Mouse (Mus musculus) midbrain, embryonic 16.5 days (tissue): ENCODE measurements around the gene Apol7b. TPM values are rescaled to one million over a fixed set of nuclear protein-coding genes. Genes with fewer than 3 reads are reported as not detected.
"Not testable (repeated sequence)": the region's sequence is repeated elsewhere in the genome, so short reads cannot be mapped to it uniquely, and the experiment has no call there.

ENCODE experiments used
- ATAC-seq: fragments of 200-750 bp; cut with Nextera tagmentation; 2 replicates; pipeline ENCODE4 v1.8.0; 2017; ENCODE audit warnings: moderate TSS enrichment
- H3K27ac ChIP-seq: fragments of 300-500 bp; sonication (generic); 2 replicates; pipeline ENCODE4 v1.5.1; 2014; ENCODE audit warnings: mild to moderate bottlenecking, low read length, mixed read lengths
- H3K27me3 ChIP-seq: fragments of 300-500 bp; sonication (generic); 2 replicates; pipeline ENCODE4 v1.6.1; 2014; ENCODE audit warnings: low read depth, low read length, mixed read lengths; ENCODE audit not compliant: control insufficient read depth, insufficient read depth
- H3K36me3 ChIP-seq: fragments of 300-500 bp; sonication (generic); 2 replicates; pipeline ENCODE4 v1.6.1; 2014; ENCODE audit warnings: mild to moderate bottlenecking, low read length, moderate library complexity, mixed read lengths; ENCODE audit not compliant: control insufficient read depth, insufficient read depth
- H3K4me1 ChIP-seq: fragments of 300-500 bp; sonication (generic); 2 replicates; pipeline ENCODE4 v1.6.1; 2014; ENCODE audit warnings: mild to moderate bottlenecking, low read length, mixed read lengths; ENCODE audit not compliant: control insufficient read depth, insufficient read depth
- H3K4me2 ChIP-seq: fragments of 300-500 bp; sonication (generic); 2 replicates; pipeline ENCODE4 v1.6.1; 2014; ENCODE audit warnings: mild to moderate bottlenecking, low read length, mixed read lengths
- H3K4me3 ChIP-seq: fragments of 300-500 bp; sonication (generic); 2 replicates; pipeline ENCODE4 v1.5.1; 2014; ENCODE audit warnings: low read depth, mild to moderate bottlenecking, low read length, moderate library complexity, mixed read lengths
- H3K9ac ChIP-seq: fragments of 300-500 bp; sonication (generic); 2 replicates; pipeline ENCODE4 v1.6.1; 2014; ENCODE audit warnings: low read depth, low read length, mixed read lengths
- H3K9me3 ChIP-seq: fragments of 300-500 bp; sonication (generic); replicated peaks from 2 replicates; pipeline ENCODE4 v1.6.1; 2014; ENCODE audit warnings: mild to moderate bottlenecking, low read length, mixed read lengths; ENCODE audit not compliant: control insufficient read depth, poor library complexity, severe bottlenecking
- WGBS: fragments of 180-500 bp; shearing (Covaris S2); extraction: QIAGEN DNeasy Blood & Tissue Kit; methylation state at CpG from one replicate; pipeline ENCODE4 v1.1.7; 2014; 5-methylcytosine and 5-hydroxymethylcytosine counted together
- polyA plus RNA-seq: library from polyadenylated mRNA; unstranded; fragments of >200 nt; fragmentation: Nextera tagmentation; extraction: Ambion mirVana; gene quantifications from 2 replicates; pipeline ENCODE4 v1.2.1, GENCODE M21; 2015

Gene Apol7b
- polyA plus RNA-seq, 1 experiment from 2014 or later = not detected

- not testable (repeated sequence) for ATAC-seq, H3K4me1 ChIP-seq, H3K9me3 ChIP-seq, H3K4me3 ChIP-seq, H3K36me3 ChIP-seq, H3K27ac ChIP-seq, H3K9ac ChIP-seq, H3K27me3 ChIP-seq, H3K4me2 ChIP-seq
- WGBS = 77% methylated on average over 7 of the region's 10 CpGs
Measured at GRCm38 (mm10) chr15:77428690-77429448, 18.4 kb downstream of the Apol7b start.

- not testable (repeated sequence) for H3K36me3 ChIP-seq, H3K9me3 ChIP-seq, H3K27ac ChIP-seq, H3K4me2 ChIP-seq, ATAC-seq, H3K9ac ChIP-seq, H3K4me1 ChIP-seq, H3K4me3 ChIP-seq, H3K27me3 ChIP-seq
- WGBS = 85% methylated on average over 3 of the region's 7 CpGs
Measured at GRCm38 (mm10) chr15:77422925-77423324, 24.4 kb downstream of the Apol7b start.

- not testable (repeated sequence) for H3K4me2 ChIP-seq, H3K27ac ChIP-seq, H3K9me3 ChIP-seq, ATAC-seq, H3K4me3 ChIP-seq, H3K36me3 ChIP-seq, H3K4me1 ChIP-seq, H3K27me3 ChIP-seq, H3K9ac ChIP-seq
- no CpG with 5 or more reads among the region's 3 CpGs for WGBS
Measured at GRCm38 (mm10) chr15:77419657-77420056, 27.6 kb downstream of the Apol7b start.

GRCm38 (mm10) chr15:77416655-77417333 is 30.5 kb downstream of the Apol7b start:
- not testable (repeated sequence) for H3K36me3 ChIP-seq, H3K9me3 ChIP-seq, H3K27me3 ChIP-seq, H3K4me1 ChIP-seq, H3K9ac ChIP-seq, H3K4me3 ChIP-seq, H3K4me2 ChIP-seq, H3K27ac ChIP-seq
- 17% methylated on average over 2 of the region's 10 CpGs for WGBS
- ATAC-seq = 0 out of 2 replicates have a peak, but pooled peaks have one; percentile 21

GRCm38 (mm10) chr15:77415653-77416052 is 31.6 kb downstream of the Apol7b start:
- H3K4me1 ChIP-seq, ATAC-seq, H3K4me3 ChIP-seq, H3K9me3 ChIP-seq, H3K36me3 ChIP-seq, H3K27ac ChIP-seq, H3K9ac ChIP-seq, H3K4me2 ChIP-seq, H3K27me3 ChIP-seq: not testable (repeated sequence)
- 76% methylated on average over 2 of the region's 2 CpGs for WGBS

GRCm38 (mm10) chr15:77412695-77413094 is 34.6 kb downstream of the Apol7b start:
- not testable (repeated sequence) for H3K36me3 ChIP-seq, H3K27ac ChIP-seq, ATAC-seq, H3K4me2 ChIP-seq, H3K9me3 ChIP-seq, H3K4me1 ChIP-seq, H3K4me3 ChIP-seq, H3K27me3 ChIP-seq, H3K9ac ChIP-seq
- 28% methylated on average over 4 of the region's 4 CpGs for WGBS

- not testable (repeated sequence) for H3K9me3 ChIP-seq, H3K9ac ChIP-seq, H3K4me1 ChIP-seq, H3K4me3 ChIP-seq, H3K27me3 ChIP-seq, H3K36me3 ChIP-seq, ATAC-seq, H3K4me2 ChIP-seq, H3K27ac ChIP-seq
- 100% methylated on average over 1 of the region's 4 CpGs for WGBS
Measured at GRCm38 (mm10) chr15:77411035-77411434, 36.3 kb downstream of the Apol7b start, which contains the start of gene Apol9a. Gene Apol9a, minus strand, starts transcription at chr15:77411135.

GRCm38 (mm10) chr15:77406370-77406769 is 40.9 kb downstream of the Apol7b start:
- not testable (repeated sequence) for H3K9ac ChIP-seq, H3K9me3 ChIP-seq, H3K4me2 ChIP-seq, H3K27ac ChIP-seq, H3K27me3 ChIP-seq, H3K36me3 ChIP-seq, H3K4me1 ChIP-seq, H3K4me3 ChIP-seq, ATAC-seq
- 79% methylated on average over 9 of the region's 10 CpGs for WGBS

- H3K9me3 ChIP-seq, H3K9ac ChIP-seq, H3K27me3 ChIP-seq, H3K4me2 ChIP-seq, H3K36me3 ChIP-seq, H3K27ac ChIP-seq, H3K4me1 ChIP-seq, H3K4me3 ChIP-seq, ATAC-seq: not testable (repeated sequence)
- WGBS = 64% methylated on average over 9 of the region's 9 CpGs
Measured at GRCm38 (mm10) chr15:77399027-77399426, 48.3 kb downstream of the Apol7b start, which contains the start of gene Apol7a. Gene Apol7a, minus strand, starts transcription at chr15:77399110.
